Mouse (Mus musculus) heart, postnatal 0 days (tissue): Measurements from ENCODE around the gene Olfr576. TPM values are rescaled to one million over a fixed set of nuclear protein-coding genes. Genes with fewer than 3 reads are reported as not detected.

ENCODE experiments used
- ATAC-seq: fragments of 200-750 bp; cut with Nextera tagmentation; 2 replicates; pipeline ENCODE4 v1.8.0; 2017; ENCODE audit warnings: low read depth, moderate number of reproducible peaks, moderate library complexity; ENCODE audit not compliant: insufficient read depth
- DNase-seq: peaks from one replicate; pipeline ENCODE4 v3.0.0-alpha.2; 2016; ENCODE audit warnings: low spot score
- H3K27ac ChIP-seq: fragments of 300-500 bp; sonication (generic); 2 replicates; pipeline ENCODE4 v1.5.1; 2014; ENCODE audit warnings: low read depth, mild to moderate bottlenecking
- H3K27me3 ChIP-seq: fragments of 300-500 bp; sonication (generic); 2 replicates; pipeline ENCODE4 v1.6.1; 2014; ENCODE audit warnings: low read length, mixed read lengths; ENCODE audit not compliant: control insufficient read depth, insufficient read depth
- H3K36me3 ChIP-seq: fragments of 300-500 bp; sonication (generic); replicated peaks from 2 replicates; pipeline ENCODE4 v1.6.1; 2014; ENCODE audit warnings: low read length, mixed read lengths; ENCODE audit not compliant: control insufficient read depth, insufficient read depth
- H3K4me1 ChIP-seq: fragments of 300-500 bp; sonication (generic); 2 replicates; pipeline ENCODE4 v1.6.1; 2014; ENCODE audit warnings: antibody characterized with exemption; ENCODE audit not compliant: control insufficient read depth, insufficient read depth
- H3K4me2 ChIP-seq: fragments of 300-500 bp; sonication (generic); 2 replicates; pipeline ENCODE4 v1.6.1; 2014; ENCODE audit warnings: low read depth, mild to moderate bottlenecking, low read length, moderate library complexity
- H3K4me3 ChIP-seq: fragments of 300-500 bp; sonication (generic); 2 replicates; pipeline ENCODE4 v1.5.1; 2014; ENCODE audit warnings: low read depth, low read length
- H3K9ac ChIP-seq: fragments of 300-500 bp; sonication (generic); replicated peaks from 2 replicates; pipeline ENCODE4 v1.6.1; 2014; ENCODE audit warnings: low read depth, low read length, mixed read lengths
- H3K9me3 ChIP-seq: fragments of 300-500 bp; sonication (generic); replicated peaks from 2 replicates; pipeline ENCODE4 v1.6.1; 2016; ENCODE audit warnings: low read length; ENCODE audit not compliant: control insufficient read depth
- CTCF ChIP-seq: IDR thresholded peaks from 2 replicates; pipeline ENCODE4 v1.5.1; 2016; ENCODE audit warnings: antibody characterized with exemption, control low read depth, low read depth
- EP300 ChIP-seq: IDR thresholded peaks from 2 replicates; pipeline ENCODE4 v1.6.1; 2016; ENCODE audit warnings: antibody characterized with exemption, low read depth
- WGBS: fragments of 180-500 bp; shearing (Covaris S2); extraction: QIAGEN DNeasy Blood & Tissue Kit; methylation state at CpG from one replicate; pipeline ENCODE4 v1.1.7; 2014; 5-methylcytosine and 5-hydroxymethylcytosine counted together
- polyA plus RNA-seq: library from polyadenylated mRNA; unstranded; fragments of >200 nt; fragmentation: Nextera tagmentation; extraction: Ambion mirVana; gene quantifications from 2 replicates; pipeline ENCODE4 v1.2.1, GENCODE M21; 2015
- total RNA-seq: library from RNA; depleted of rRNA; stranded (reverse); fragments of >200 nt; gene quantifications from 2 replicates; pipeline ENCODE4 v1.2.3, GENCODE M21; 2014; ENCODE audit warnings: low replicate concordance; rRNA removed

The Olfr576 gene
- total and polyA plus RNA-seq, 2 experiments from 2014 or later = not detected

GRCm38 (mm10) chr7:102958137-102958536, 4.3 kb upstream of the Olfr576 start:
- ATAC-seq (no peak), DNase-seq (no peak)
- no peak overlapping the region for H3K27ac ChIP-seq
- TF ChIP-seq EP300 = no peak
- TF ChIP-seq CTCF = no peak
- no peaks in the 10 kb centered on the region for H3K4me1 ChIP-seq
- no peak overlapping the region for H3K4me2 ChIP-seq
- H3K36me3 ChIP-seq = no peaks in the 10 kb centered on the region
- H3K9ac ChIP-seq = no peak overlapping the region
- no peaks in the 10 kb centered on the region for H3K9me3 ChIP-seq
- no peaks in the 10 kb centered on the region for H3K27me3 ChIP-seq
- 52% methylated on average over 3 of the region's 3 CpGs for WGBS
- H3K4me3 ChIP-seq = no peak overlapping the region

GRCm38 (mm10) chr7:102958593-102958992, 3.9 kb upstream of the Olfr576 start, which contains the start of gene Olfr575:
Gene Olfr575, minus strand, starts transcription at chr7:102958775.
- TF ChIP-seq CTCF (no peak), EP300 (no peak)
- Histone ChIP-seq H3K4me3 (no peak within 1 kb of the TSS), H3K27me3 (no peaks in the 10 kb centered on the region), H3K9ac (no peak within 1 kb of the TSS), H3K4me1 (no peaks in the 10 kb centered on the region), H3K4me2 (no peak within 1 kb of the TSS), H3K36me3 (no peaks in the 10 kb centered on the region), H3K9me3 (no peaks in the 10 kb centered on the region), H3K27ac (no peak within 1 kb of the TSS)
- WGBS = 28% methylated on average over 1 of the region's 1 CpGs
- DNase-seq (no peak), ATAC-seq (no peak)

GRCm38 (mm10) chr7:102974399-102974798, 11.9 kb downstream of the Olfr576 start:
- Histone ChIP-seq H3K4me3 (no peak overlapping the region), H3K4me2 (no peak overlapping the region), H3K9ac (no peak overlapping the region), H3K27me3 (no peaks in the 10 kb centered on the region), H3K9me3 (no peaks in the 10 kb centered on the region), H3K27ac (no peak overlapping the region), H3K36me3 (no peaks in the 10 kb centered on the region), H3K4me1 (no peaks in the 10 kb centered on the region)
- TF ChIP-seq CTCF (no peak), EP300 (no peak)
- WGBS = 49% methylated on average over 1 of the region's 1 CpGs
- no peak for DNase-seq
- ATAC-seq = no peak

DNA sequence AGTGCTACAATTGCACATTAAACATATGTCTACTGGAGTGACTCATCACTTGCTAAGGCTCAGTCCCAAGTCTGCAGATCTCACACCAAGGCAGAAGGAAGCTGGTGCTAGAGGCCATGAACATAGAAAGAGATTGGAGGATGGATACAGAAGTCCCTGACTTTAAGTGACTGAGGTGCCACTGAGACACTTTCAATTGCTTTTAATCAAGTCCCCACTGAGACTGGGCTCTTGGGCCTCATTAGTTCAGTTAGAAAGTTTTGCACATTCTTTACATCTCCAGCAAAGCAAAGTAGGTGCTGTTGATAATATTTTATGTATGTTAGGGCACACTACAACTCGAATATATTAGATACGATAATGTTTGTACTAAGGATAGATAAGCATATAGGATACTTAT, 13.4 kb downstream of the Olfr576 start, which contains the start of gene Olfr577:
Gene Olfr577 (minus strand): TSS at position 101 of the 400 bp plus-strand sequence.
- no peak within 1 kb of the TSS for H3K4me3 ChIP-seq
- no peak within 1 kb of the TSS for H3K27ac ChIP-seq
- H3K9ac ChIP-seq = no peak within 1 kb of the TSS
- TF ChIP-seq CTCF (no peak), EP300 (no peak)
- H3K36me3 ChIP-seq = no peaks in the 10 kb centered on the region
- no peak for ATAC-seq
- H3K4me1 ChIP-seq = no peaks in the 10 kb centered on the region
- DNase-seq = no peak
- H3K9me3 ChIP-seq = no peaks in the 10 kb centered on the region
- WGBS = 73% methylated on average over 2 of the region's 2 CpGs
- H3K4me2 ChIP-seq = no peak within 1 kb of the TSS
- H3K27me3 ChIP-seq = no peaks in the 10 kb centered on the region

DNA sequence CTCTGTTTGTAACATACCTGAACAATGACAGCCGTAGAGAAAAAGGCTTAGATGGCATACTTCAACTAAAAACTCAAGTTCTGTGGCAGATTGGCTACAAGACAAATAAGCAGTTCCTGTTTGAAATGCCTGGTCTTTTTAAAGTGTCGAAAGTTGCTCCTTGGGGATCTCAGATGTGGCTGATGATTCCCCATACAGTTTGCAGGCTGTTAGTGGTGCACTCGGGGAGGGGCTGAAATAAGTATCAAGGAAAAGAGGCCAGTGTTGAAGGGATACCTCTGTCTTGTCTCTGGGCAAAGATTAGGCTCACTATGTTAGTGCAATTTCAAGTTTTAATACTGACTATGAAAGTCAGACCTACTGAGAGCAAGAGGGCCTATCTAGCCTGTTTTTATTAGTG, 26.8 kb downstream of the Olfr576 start, which contains the start of gene Olfr578:
Gene Olfr578 (minus strand): TSS at position 101 of the 400 bp plus-strand sequence.
- no peak within 1 kb of the TSS for H3K4me3 ChIP-seq
- H3K27ac ChIP-seq = no peak within 1 kb of the TSS
- DNase-seq = no peak
- H3K4me1 ChIP-seq = no peaks in the 10 kb centered on the region
- H3K27me3 ChIP-seq = no peaks in the 10 kb centered on the region
- no peak for TF ChIP-seq CTCF
- no peak for TF ChIP-seq EP300
- no peak for ATAC-seq
- H3K9me3 ChIP-seq = no peaks in the 10 kb centered on the region
- no peak within 1 kb of the TSS for H3K4me2 ChIP-seq
- H3K9ac ChIP-seq = no peak within 1 kb of the TSS
- no peaks in the 10 kb centered on the region for H3K36me3 ChIP-seq
- WGBS = 54% methylated on average over 3 of the region's 3 CpGs

Other genes starting within 250 kb of the Olfr576 start
- not detected in 2 replicates for gene Olfr33, start 243.6 kb upstream of the Olfr576 start, total RNA-seq
- gene Olfr33, start 243.6 kb upstream of the Olfr576 start, polyA plus RNA-seq = not detected in 2 replicates
- not detected in 2 replicates for gene Olfr559, start 235.2 kb upstream of the Olfr576 start, total RNA-seq
- gene Olfr559, start 235.2 kb upstream of the Olfr576 start, polyA plus RNA-seq = not detected in 2 replicates
- gene Olfr560, start 203.3 kb upstream of the Olfr576 start, total RNA-seq = not detected in 2 replicates
- not detected in 2 replicates for gene Olfr560, start 203.3 kb upstream of the Olfr576 start, polyA plus RNA-seq
- gene Olfr78, start 203.2 kb upstream of the Olfr576 start, total RNA-seq = 1.0 and 4.1 TPM in 2 replicates
- gene Olfr78, start 203.2 kb upstream of the Olfr576 start, polyA plus RNA-seq = 0.34 and 0.60 TPM in 2 replicates
- not detected in 2 replicates for gene Olfr561, start 191.4 kb upstream of the Olfr576 start, total RNA-seq
- gene Olfr561, start 191.4 kb upstream of the Olfr576 start, polyA plus RNA-seq = not detected in 2 replicates
- gene Olfr564, start 159.2 kb upstream of the Olfr576 start, total RNA-seq = not detected in 2 replicates
- gene Olfr564, start 159.2 kb upstream of the Olfr576 start, polyA plus RNA-seq = not detected in 2 replicates
- gene Olfr566, start 103.9 kb upstream of the Olfr576 start, total RNA-seq = not detected in 2 replicates
- not detected in 2 replicates for gene Olfr566, start 103.9 kb upstream of the Olfr576 start, polyA plus RNA-seq
- gene Olfr568, start 85.5 kb upstream of the Olfr576 start, total RNA-seq = not detected in 2 replicates
- not detected in 2 replicates for gene Olfr568, start 85.5 kb upstream of the Olfr576 start, polyA plus RNA-seq
- gene Olfr569, start 71.8 kb upstream of the Olfr576 start, total RNA-seq = not detected in 2 replicates
- gene Olfr569, start 71.8 kb upstream of the Olfr576 start, polyA plus RNA-seq = not detected in 2 replicates
- gene Olfr570, start 68.1 kb upstream of the Olfr576 start, total RNA-seq = not detected in 2 replicates
- not detected in 2 replicates for gene Olfr570, start 68.1 kb upstream of the Olfr576 start, polyA plus RNA-seq
- gene Olfr571, start 45.1 kb upstream of the Olfr576 start, total RNA-seq = not detected in 2 replicates
- gene Olfr571, start 45.1 kb upstream of the Olfr576 start, polyA plus RNA-seq = not detected in 2 replicates
- gene Olfr572, start 38.3 kb upstream of the Olfr576 start, total RNA-seq = not detected in 2 replicates
- not detected in 2 replicates for gene Olfr572, start 38.3 kb upstream of the Olfr576 start, polyA plus RNA-seq
- not detected in 2 replicates for gene Olfr573-ps1, start 20.1 kb upstream of the Olfr576 start, total RNA-seq
- gene Olfr573-ps1, start 20.1 kb upstream of the Olfr576 start, polyA plus RNA-seq = not detected in 2 replicates
- gene Olfr574, start 14.2 kb upstream of the Olfr576 start, total RNA-seq = not detected in 2 replicates
- not detected in 2 replicates for gene Olfr574, start 14.2 kb upstream of the Olfr576 start, polyA plus RNA-seq
- not detected in 2 replicates for gene Olfr575, start 3.9 kb upstream of the Olfr576 start, total RNA-seq
- not detected in 2 replicates for gene Olfr575, start 3.9 kb upstream of the Olfr576 start, polyA plus RNA-seq
- gene Olfr577, start 13.3 kb downstream of the Olfr576 start, total RNA-seq = not detected in 2 replicates
- gene Olfr577, start 13.3 kb downstream of the Olfr576 start, polyA plus RNA-seq = not detected in 2 replicates
- not detected in 2 replicates for gene Olfr578, start 26.7 kb downstream of the Olfr576 start, total RNA-seq
- gene Olfr578, start 26.7 kb downstream of the Olfr576 start, polyA plus RNA-seq = not detected in 2 replicates
- gene Olfr582, start 75.4 kb downstream of the Olfr576 start, total RNA-seq = not detected in 2 replicates
- not detected in 2 replicates for gene Olfr582, start 75.4 kb downstream of the Olfr576 start, polyA plus RNA-seq
- gene Olfr583, start 88.6 kb downstream of the Olfr576 start, total RNA-seq = not detected in 2 replicates
- gene Olfr583, start 88.6 kb downstream of the Olfr576 start, polyA plus RNA-seq = not detected in 2 replicates
- not detected in 2 replicates for gene Olfr584, start 119.2 kb downstream of the Olfr576 start, total RNA-seq
- not detected in 2 replicates for gene Olfr584, start 119.2 kb downstream of the Olfr576 start, polyA plus RNA-seq
- not detected in 2 replicates for gene Olfr585, start 135.1 kb downstream of the Olfr576 start, total RNA-seq
- not detected in 2 replicates for gene Olfr585, start 135.1 kb downstream of the Olfr576 start, polyA plus RNA-seq
- gene Olfr586, start 163.0 kb downstream of the Olfr576 start, total RNA-seq = not detected in 2 replicates
- gene Olfr586, start 163.0 kb downstream of the Olfr576 start, polyA plus RNA-seq = not detected in 2 replicates
- not detected in 2 replicates for gene Olfr588-ps1, start 178.2 kb downstream of the Olfr576 start, total RNA-seq
- not detected in 2 replicates for gene Olfr588-ps1, start 178.2 kb downstream of the Olfr576 start, polyA plus RNA-seq
- not detected in 2 replicates for gene Olfr589, start 193.7 kb downstream of the Olfr576 start, total RNA-seq
- not detected in 2 replicates for gene Olfr589, start 193.7 kb downstream of the Olfr576 start, polyA plus RNA-seq
- gene Olfr591, start 215.7 kb downstream of the Olfr576 start, total RNA-seq = not detected in 2 replicates
- gene Olfr591, start 215.7 kb downstream of the Olfr576 start, polyA plus RNA-seq = not detected in 2 replicates
- gene Olfr592, start 222.1 kb downstream of the Olfr576 start, total RNA-seq = not detected in 2 replicates
- not detected in 2 replicates for gene Olfr592, start 222.1 kb downstream of the Olfr576 start, polyA plus RNA-seq
- not detected in 2 replicates for gene Olfr593, start 249.2 kb downstream of the Olfr576 start, total RNA-seq
- gene Olfr593, start 249.2 kb downstream of the Olfr576 start, polyA plus RNA-seq = not detected in 2 replicates